Mouse (Mus musculus) MEL (cell line): ENCODE measurements around the gene Lect2.

Experiments used
- CTCF ChIP-seq, 3 experiments: IDR thresholded peaks in 2 of 3; conservative IDR thresholded peaks in 1 of 3; 2 replicates each; pipeline ENCODE4 v1.5.1; 2011 to 2012; ENCODE audit warnings: low read length in 3 of 3, low read depth in 2 of 3, mild to moderate bottlenecking in 2 of 3, improper control_type of control experiment in 1 of 3, inconsistent platforms in 1 of 3, mixed read lengths in 1 of 3, moderate library complexity in 1 of 3; ENCODE audit not compliant: control insufficient read depth in 1 of 3, insufficient read depth in 1 of 3, poor library complexity in 1 of 3, severe bottlenecking in 1 of 3
- EP300 ChIP-seq, 2 experiments: IDR thresholded peaks; 2 replicates each; pipeline ENCODE4 v1.6.1; 2011; ENCODE audit warnings: improper control_type of control experiment in 2 of 2, low read length in 2 of 2, low read depth in 1 of 2, mild to moderate bottlenecking in 1 of 2
- GABPA ChIP-seq: IDR thresholded peaks from 2 replicates; pipeline ENCODE4 v1.6.1; 2012; ENCODE audit warnings: low read depth, mild to moderate bottlenecking, inconsistent platforms, low read length, improper control_type of control experiment, moderate library complexity
- MEF2A ChIP-seq: IDR thresholded peaks from 2 replicates; pipeline ENCODE4 v1.6.1; 2014; ENCODE audit warnings: low read depth, mild to moderate bottlenecking, inconsistent platforms, low read length, improper control_type of control experiment; ENCODE audit not compliant: poor library complexity, insufficient replicate concordance, severe bottlenecking; ENCODE audit errors: extremely low read depth
- POLR2A ChIP-seq, 2 experiments: IDR thresholded peaks; 2 replicates each; pipeline ENCODE4 v1.6.1; 2011 to 2012; ENCODE audit warnings: low read length in 2 of 2, mild to moderate bottlenecking in 2 of 2, control low read depth in 1 of 2, improper control_type of control experiment in 1 of 2, low read depth in 1 of 2, moderate library complexity in 1 of 2; ENCODE audit not compliant: control insufficient read depth in 1 of 2, insufficient read depth in 1 of 2, poor library complexity in 1 of 2
- SIN3A ChIP-seq: IDR thresholded peaks from 2 replicates; pipeline ENCODE4 v1.6.1; 2012; ENCODE audit warnings: low read length, improper control_type of control experiment, inconsistent platforms

DNA sequence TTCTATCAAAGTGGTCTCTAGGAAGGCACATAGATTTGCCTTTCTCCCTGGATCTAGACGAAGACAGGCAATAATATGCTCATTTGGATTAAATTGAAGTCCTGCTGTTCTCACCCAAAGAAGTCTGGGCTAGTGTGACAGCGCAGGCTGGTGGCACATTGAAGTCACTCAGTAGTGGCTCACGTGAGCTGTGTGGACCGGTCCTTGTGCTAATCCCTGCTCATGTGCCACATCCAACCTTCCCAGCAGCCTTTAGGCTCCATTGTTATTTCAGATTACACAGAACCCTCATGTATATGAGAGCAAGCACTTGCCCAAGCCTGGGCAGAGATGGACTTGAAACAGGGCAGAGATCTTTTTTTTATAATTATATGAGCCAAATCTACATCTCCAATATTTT, 49.0 kb upstream of the Lect2 start:
- TF ChIP-seq CTCF (IDR thresholded peaks at IDR 0.05 in 2 of 3, conservative IDR thresholded peaks at IDR 0.05 in 1 of 3; ENCODE audit: control insufficient read depth in 1 of 3, insufficient read depth in 1 of 3, low read depth in 2 of 3, low read length in 3 of 3, poor library complexity in 1 of 3, severe bottlenecking in 1 of 3), result no peak
- no peak for TF ChIP-seq POLR2A (IDR thresholded peaks at IDR 0.05; ENCODE audit: control insufficient read depth in 1 of 2, insufficient read depth in 1 of 2, low read depth in 1 of 2, low read length in 2 of 2, poor library complexity in 1 of 2)
- TF ChIP-seq GABPA, result no peak
- TF ChIP-seq SIN3A, result no peak
- no peak for TF ChIP-seq MEF2A
- no peak for TF ChIP-seq EP300 (IDR thresholded peaks at IDR 0.05; ENCODE audit: low read depth in 1 of 2, low read length in 2 of 2)
